Mouse (Mus musculus) megakaryocyte, embryonic 14.5 days (primary cell): ENCODE data around the gene Prlr.

Experiments used
- FLI1 ChIP-seq: IDR thresholded peaks from 2 replicates; pipeline ENCODE4 v1.6.1; 2012; ENCODE audit warnings: low read length, inconsistent platforms, mixed read lengths
- GATA1 ChIP-seq: IDR thresholded peaks from 3 replicates; pipeline ENCODE4 v1.6.1; 2012; ENCODE audit warnings: mixed read lengths, low read length, inconsistent platforms, borderline replicate concordance

GRCm38 (mm10) chr15:10366331-10366730 lies 189.3 kb downstream of the Prlr start:
- TF ChIP-seq GATA1, result no peak
- no peak for TF ChIP-seq FLI1
